Mouse (Mus musculus) heart, adult 8-10 months (tissue): Measurements from ENCODE around the gene Gmds. TPM values are rescaled to one million over a fixed set of nuclear protein-coding genes. Genes with fewer than 3 reads are reported as not detected.

Experiments used
- DNase-seq: peaks from one replicate; pipeline ENCODE4 v3.0.0; 2022; ENCODE audit warnings: low spot score
- total RNA-seq, 4 experiments: library from RNA; stranded (reverse); gene quantifications; 2 replicates each; pipeline ENCODE4 v1.2.4; 2022

Gmds gene
- total RNA-seq, 4 experiments from 2014 or later, result 6.5 to 7.7 (median 7.1) TPM

DNA sequence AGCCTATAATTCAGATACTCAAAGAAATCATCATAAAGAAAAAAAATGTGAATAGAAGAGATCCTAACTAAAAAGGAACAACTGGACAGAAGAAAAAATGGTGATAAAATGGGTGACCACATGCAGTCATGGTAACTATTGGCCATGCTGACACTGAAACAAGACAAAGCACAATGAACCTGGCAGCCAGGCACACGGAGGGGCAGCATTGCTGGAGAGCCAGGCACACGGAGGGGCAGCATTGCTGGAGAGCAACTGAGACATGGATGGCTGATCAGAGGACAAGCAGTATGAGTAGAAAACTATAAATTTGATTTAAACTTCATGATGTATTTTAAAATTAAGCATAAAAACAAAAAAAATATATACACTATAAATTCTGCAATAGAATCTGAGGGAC lies 173.0 kb downstream of the Gmds start:
- no peak for DNase-seq

- DNase-seq, result no peak
Measured at GRCm38 (mm10) chr13:32161567-32161966, 177.0 kb downstream of the Gmds start.

DNA sequence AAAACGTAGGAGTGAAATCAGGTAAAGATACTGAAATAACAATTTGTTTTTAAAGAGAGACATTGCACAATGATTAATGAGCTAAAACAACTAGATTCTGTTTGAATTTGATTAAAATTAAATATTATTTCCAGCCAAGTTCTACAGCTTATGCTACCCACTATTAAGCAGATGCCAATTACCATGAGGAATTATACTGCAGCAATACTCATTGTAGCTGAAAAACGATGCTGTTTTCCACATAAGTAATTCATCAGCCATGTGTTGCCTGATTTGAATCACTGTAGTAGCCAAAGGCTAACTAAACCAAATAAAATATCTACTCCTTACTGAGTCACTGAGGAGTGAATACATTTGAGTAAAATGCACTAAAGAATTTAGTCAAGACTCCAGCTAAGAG lies 180.3 kb downstream of the Gmds start:
- DNase-seq, result no peak

DNA sequence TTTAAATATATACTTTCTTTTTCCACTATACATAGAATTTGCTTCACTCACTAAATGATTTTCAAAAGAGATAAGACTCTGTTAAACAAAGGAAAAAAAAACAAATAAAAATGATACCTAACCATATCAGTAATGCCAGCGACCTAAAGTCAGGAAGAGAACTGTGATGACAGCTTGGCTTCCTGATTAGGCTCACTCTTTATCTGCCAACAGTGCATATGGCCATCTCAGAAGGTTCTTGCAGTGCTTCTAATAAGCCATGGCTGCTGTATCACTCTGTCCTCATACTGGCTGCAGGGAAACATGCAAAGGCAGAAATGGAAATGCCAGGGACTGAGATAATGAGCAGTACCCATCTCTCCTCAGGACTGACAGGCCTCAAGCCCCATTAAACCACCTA lies 192.6 kb downstream of the Gmds start:
- no peak for DNase-seq

GRCm38 (mm10) chr13:32145179-32145578 lies 193.4 kb downstream of the Gmds start:
- no peak for DNase-seq

DNA sequence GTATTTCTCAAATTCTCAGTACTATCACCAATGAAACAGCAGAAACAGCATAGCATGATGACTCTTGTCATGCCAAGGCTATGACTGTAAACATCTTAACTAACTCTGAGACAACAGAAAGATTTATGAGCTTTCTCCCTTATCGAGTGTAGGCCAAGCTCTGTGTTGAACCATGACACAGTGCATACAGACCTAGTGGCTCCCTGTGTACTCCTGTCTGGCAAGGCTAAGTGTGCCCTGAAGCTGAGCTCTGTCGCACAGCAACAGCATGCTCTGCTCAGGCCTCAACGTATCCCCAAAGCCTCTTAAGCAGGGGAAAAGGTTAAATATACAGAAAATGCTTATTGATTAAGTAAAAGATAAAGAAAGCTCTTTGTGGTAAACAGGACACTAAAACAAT lies 194.9 kb downstream of the Gmds start:
- no peak for DNase-seq

DNA sequence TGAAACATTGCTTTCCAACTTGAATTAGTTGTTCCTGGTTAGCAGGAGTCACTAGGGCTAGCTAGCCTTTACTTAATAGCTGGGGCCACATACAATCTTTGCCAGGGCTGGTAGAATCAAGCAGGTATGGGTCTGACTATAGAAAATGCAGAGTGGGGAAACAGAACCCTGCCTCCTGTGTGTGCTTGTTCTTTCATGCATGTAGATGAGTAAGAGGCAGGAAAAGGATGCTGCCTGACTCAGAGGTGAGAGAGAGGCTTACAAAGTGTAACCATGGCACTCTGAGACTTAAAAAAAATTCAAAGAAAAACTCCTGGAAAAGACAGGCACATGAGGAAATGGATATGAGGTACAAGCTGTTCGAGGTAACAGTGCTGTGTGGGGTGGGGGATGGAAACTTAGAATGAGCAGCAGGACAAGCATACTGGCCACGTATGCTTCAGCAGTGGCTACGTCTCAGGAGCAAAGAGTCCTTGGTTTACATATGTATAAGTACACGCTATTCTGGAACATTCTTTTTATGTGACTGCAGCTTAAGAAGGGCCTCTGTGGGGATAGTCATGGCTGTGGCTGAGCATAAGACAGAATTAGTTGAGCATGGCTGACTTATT lies 203.8 kb downstream of the Gmds start:
- no peak for DNase-seq

DNA sequence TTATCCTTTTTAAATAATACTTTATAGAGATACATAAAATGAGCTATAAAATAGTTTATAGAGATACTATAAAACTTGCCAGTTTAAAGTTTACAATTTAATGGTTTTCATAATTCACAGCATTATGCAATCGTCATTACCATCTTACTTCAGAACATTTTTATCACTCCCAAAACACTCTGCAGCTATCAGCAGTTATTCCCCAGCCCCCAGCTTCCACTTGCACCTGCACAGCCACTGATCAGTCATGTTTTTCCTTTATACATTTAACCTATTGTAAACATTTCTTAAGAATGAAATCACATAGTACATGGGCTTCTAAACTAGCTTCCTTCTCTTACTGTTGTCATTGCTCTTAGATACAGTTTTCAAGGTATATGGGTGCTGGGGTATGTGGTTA lies 208.6 kb downstream of the Gmds start:
- DNase-seq, result no peak

DNA sequence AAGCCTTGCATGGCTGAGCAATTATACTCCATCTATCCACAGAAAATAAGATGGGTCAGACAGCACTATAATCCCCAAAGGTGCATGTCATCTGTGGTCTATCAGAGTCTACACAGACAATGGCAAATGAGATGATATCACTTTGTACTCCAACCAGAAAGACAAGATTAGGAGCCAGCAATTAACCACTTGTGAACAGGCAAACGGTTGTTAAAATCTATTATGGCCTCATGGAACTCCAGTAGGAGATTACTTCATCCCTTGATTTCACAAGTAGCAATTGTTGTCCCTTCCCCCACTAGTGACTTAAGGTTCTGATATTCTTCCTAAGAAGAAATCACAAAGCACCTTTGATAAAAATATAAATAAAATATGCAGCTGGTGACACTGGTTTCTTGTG lies 220.2 kb downstream of the Gmds start:
- no peak for DNase-seq

DNA sequence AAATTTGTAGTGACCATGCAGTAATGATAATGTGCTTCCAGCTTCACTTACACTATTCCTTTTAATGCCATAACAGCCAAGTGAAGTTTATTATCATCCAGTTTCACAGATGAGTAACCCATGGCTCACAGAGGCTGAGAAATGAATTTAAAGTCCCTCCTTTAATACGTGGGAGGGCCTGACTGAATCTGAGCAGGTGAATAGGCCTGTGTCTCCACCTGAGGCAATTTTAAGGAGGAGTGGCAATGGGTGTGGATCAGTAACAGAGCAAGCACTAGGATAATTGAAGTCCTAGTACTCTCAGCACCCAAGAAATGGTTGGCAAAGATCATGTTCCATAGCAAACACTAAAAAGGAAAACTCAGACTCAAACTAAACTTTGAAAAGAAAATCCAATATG lies 223.1 kb downstream of the Gmds start:
- no peak for DNase-seq

- DNase-seq, result no peak
Measured at GRCm38 (mm10) chr13:32113875-32114274, 224.7 kb downstream of the Gmds start.

DNA sequence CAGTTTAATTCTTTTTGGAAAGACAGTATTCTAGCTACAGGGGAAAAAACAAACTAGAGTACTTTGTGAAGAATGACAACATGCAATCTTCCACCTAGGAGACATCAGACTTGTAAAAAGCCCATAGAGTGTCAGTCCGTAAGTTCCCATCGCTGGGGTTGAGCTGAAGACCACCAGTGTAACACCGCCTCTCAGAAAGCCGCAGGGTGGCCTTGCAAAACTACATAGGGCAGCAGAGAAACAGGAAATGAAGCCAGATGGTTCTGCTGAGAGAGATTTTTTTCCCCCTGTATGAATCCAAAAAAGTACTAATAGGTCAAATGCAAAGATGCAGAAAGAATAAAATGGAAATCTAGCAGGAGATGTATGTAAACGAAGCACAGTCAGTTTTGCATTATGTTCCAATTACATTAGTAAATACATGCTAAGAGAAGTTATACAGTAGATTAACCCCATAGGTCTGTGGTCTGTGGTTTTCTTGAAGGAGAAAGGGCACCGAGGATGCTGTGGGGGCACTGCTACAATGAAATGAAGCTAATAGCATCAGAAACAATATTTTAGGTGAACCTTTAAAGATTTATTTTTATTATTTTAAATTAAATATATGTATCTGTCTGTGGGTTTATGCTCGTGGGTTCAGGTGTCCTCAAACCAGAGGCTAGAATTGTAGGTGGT lies 250.1 kb downstream of the Gmds start:
- DNase-seq, result no peak

DNA sequence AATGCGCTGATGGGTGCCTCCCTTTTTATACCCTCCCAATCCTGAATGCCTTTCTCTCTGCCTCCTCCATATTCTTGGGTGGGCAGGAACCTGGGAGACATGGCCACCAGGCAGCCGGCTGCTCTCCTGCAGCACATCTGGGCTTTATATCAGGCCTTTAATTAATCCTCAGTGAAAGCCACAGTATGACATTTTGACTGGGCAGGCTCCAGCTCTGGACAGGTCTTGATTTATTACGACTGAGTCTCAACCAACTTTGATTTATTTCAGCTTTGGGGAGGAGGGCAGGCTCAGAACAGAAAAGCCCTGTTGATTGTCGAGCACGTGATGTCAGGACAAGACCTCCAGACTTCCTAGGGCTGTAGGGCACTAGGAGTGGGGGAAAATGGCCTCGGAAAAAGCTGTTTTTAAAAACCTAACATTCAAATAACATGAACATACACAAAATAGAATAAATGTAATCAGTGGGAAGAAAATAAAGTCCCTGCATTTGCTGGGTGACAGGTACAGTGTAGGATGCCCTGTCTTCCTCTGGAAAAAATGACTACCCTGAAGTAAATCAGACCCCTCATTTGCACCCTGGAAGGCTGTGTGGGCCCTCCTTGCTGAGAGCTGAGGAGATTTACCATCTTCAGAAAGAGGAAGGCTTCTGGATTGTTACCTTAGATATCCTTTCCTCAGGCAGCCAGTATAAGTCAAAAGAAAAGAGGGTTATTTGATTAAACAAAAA lies 257.9 kb downstream of the Gmds start:
- no peak for DNase-seq

- no peak for DNase-seq
Measured at GRCm38 (mm10) chr13:32073630-32074029, 264.9 kb downstream of the Gmds start.

DNA sequence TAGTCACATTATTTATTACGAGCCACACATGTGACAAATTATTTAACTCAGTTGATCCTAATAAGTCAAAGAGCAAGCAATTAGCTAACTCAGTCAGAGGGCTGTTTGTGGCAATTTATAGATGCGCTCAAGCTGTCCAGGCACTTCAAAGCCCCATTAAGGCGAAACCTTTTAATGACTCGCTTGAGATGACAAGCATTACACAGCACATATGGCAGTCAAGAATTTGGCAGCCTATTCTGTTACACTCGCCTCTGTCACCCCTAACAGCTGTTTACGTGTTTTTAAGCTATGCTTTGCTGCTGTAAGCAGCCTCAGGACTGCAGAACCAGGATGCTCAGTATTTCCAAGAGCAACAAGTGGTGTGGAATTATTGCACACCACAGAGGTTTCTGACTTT lies 283.2 kb downstream of the Gmds start:
- no peak for DNase-seq

- DNase-seq, result no peak
Measured at GRCm38 (mm10) chr13:32053587-32053986, 285.0 kb downstream of the Gmds start.

DNA sequence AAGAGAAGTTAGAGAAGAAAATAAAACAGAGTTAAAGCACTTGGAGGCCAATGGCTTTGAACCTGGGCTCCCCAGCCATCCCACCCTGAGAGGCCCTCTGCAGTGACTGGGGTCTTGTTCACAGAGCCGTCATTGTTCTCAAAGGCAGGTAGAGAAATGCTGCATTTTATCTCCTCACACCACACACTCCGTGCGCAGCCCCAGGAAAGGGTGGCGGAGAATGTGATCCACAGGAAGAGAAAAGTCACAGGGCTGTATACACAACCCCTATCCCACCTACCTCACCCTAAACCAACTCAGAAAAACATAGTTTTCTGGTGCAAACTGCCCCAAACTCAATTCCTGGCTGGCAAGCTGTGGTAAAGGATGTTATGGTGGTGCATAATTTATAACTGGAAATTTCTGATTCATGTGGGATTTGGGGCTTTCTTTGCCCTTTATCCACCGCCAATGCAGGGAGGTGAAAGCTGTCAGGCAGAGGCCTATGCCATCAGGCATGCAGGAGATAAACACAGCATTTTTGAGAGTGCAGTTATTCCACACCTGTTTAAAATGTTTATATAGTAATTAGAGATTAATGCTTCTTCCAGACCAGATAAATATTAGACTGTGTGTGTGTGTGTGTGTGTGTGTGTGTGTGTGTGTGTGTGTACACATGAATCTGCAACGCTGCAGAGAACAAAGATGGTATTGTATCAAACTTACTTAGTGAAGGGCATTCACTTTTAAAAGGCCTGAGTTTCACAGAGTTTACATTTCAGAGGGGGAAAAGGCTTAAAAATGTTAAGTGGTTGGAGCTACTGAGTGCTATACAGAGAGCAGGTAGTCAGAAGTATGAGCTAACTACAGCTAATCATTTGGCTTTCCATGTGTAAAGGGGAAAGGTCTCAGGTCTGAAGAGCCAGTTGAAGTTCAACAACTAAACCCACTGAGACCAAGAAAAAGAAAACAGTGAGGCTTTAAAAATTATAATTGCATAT lies 290.3 kb downstream of the Gmds start:
- no peak for DNase-seq

GRCm38 (mm10) chr13:32046961-32047360 lies 291.6 kb downstream of the Gmds start:
- DNase-seq, result no peak

DNA sequence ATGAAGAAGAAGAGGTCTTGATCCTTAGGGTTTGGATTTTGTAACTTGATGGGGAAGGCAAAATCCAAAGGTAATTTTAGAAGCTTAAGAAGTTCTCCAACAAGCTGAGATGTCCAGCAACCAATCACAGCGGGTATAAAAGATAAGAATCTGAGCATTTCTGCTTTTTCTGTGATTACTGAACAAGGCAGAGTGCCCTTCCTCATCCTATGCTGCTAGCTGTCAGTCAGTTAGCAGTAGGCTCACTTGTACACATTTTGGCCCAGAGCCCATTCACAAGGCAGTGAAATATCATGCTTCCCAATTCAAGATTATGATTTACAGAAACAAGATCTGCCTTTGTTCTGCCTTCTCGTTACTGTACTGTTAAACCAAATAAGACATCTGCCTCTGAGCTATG lies 295.8 kb downstream of the Gmds start:
- DNase-seq, result no peak

GRCm38 (mm10) chr13:32040822-32041221 lies 297.7 kb downstream of the Gmds start:
- DNase-seq, result no peak

DNA sequence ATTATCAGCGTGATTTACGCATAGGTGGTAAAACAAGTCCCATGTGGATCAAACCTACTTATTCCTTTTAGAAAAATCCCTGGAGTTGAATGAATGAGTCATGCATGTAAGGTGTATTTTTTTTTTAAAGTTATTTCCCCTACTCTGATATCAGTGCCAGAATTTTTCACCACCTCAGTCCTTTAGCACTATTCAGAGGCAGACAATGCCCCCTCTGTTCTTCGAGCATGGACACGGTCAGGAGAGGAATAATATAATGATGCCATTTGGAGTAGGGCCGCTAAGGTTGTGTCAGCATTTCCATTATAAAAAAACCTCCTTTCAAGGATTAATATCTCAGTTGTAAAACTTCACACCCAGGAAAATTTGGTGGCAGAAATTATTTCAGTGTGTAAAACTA lies 301.6 kb downstream of the Gmds start:
- DNase-seq, result no peak
